Mouse (Mus musculus) olfactory bulb, adult 2 months (tissue): Measurements from ENCODE around the gene P2ry12. TPM values are rescaled to one million over a fixed set of nuclear protein-coding genes. Genes with fewer than 3 reads are reported as not detected.

ENCODE experiments used
- H3K27ac ChIP-seq: fragments of 200-500 bp; 2 replicates; pipeline ENCODE4 v1.5.1; 2012; ENCODE audit warnings: low read depth, low read length; ENCODE audit not compliant: insufficient read depth
- H3K4me1 ChIP-seq: fragments of 200-500 bp; 2 replicates; pipeline ENCODE4 v1.6.1; 2012; ENCODE audit warnings: low read length; ENCODE audit not compliant: control insufficient read depth, insufficient read depth
- H3K4me3 ChIP-seq: fragments of 200-500 bp; 2 replicates; pipeline ENCODE4 v1.5.1; 2012; ENCODE audit warnings: mild to moderate bottlenecking, low read depth, low read length, moderate library complexity; ENCODE audit not compliant: insufficient read depth
- CTCF ChIP-seq: fragments of 200-500 bp; IDR thresholded peaks from 2 replicates; pipeline ENCODE4 v1.5.1; 2012; ENCODE audit warnings: low read depth, mild to moderate bottlenecking, low read length, moderate library complexity; ENCODE audit not compliant: insufficient read depth
- POLR2A ChIP-seq: fragments of 200-500 bp; IDR thresholded peaks from 2 replicates; pipeline ENCODE4 v1.6.1; 2012; ENCODE audit warnings: mild to moderate bottlenecking, low read depth, low read length, moderate library complexity; ENCODE audit not compliant: insufficient read depth
- WGBS: fragments of 180-500 bp; shearing (Covaris S2); methylation state at CpG from one replicate; pipeline ENCODE4 v1.1.7; 2018; 5-methylcytosine and 5-hydroxymethylcytosine counted together
- polyA plus RNA-seq: library from polyadenylated mRNA; stranded (reverse); fragments of >200 nt; gene quantifications from 2 replicates; pipeline ENCODE4 v1.2.4, GENCODE M21; 2012; ENCODE audit warnings: low replicate concordance; ENCODE audit not compliant: missing spikeins, insufficient read depth, insufficient read length

Gene P2ry12
- polyA plus RNA-seq, 1 experiment = not detected

- Histone ChIP-seq H3K4me3 (no peak overlapping the region), H3K4me1 (peaks cover 4% of the 10 kb centered on the region; the same call in 1 of the 2 replicates), H3K27ac (no peak overlapping the region)
- TF ChIP-seq POLR2A (no peak), CTCF (no peak)
- 73% methylated on average over 20 of the region's 20 CpGs for WGBS
Measured at GRCm38 (mm10) chr3:59257740-59258664, 4.7 kb downstream of the P2ry12 start.

GRCm38 (mm10) chr3:59250454-59250853, 12.2 kb downstream of the P2ry12 start:
- WGBS = 98% methylated on average over 1 of the region's 1 CpGs
- TF ChIP-seq POLR2A (no peak), CTCF (no peak)
- H3K4me1 ChIP-seq = no peaks in the 10 kb centered on the region
- no peak overlapping the region for H3K27ac ChIP-seq
- H3K4me3 ChIP-seq = no peak overlapping the region

- Histone ChIP-seq H3K4me3 (no peak overlapping the region), H3K4me1 (no peaks in the 10 kb centered on the region), H3K27ac (no peak overlapping the region)
- TF ChIP-seq POLR2A (no peak), CTCF (no peak)
- WGBS = 91% methylated on average over 6 of the region's 6 CpGs
Measured at GRCm38 (mm10) chr3:59248031-59248430, 14.6 kb downstream of the P2ry12 start.

- WGBS = 54% methylated on average over 6 of the region's 6 CpGs
- H3K4me1 ChIP-seq = no peaks in the 10 kb centered on the region
- H3K27ac ChIP-seq = no peak overlapping the region
- TF ChIP-seq POLR2A = no peak
- no peak overlapping the region for H3K4me3 ChIP-seq
Measured at GRCm38 (mm10) chr3:59243384-59243783, 19.3 kb downstream of the P2ry12 start.

GRCm38 (mm10) chr3:59234878-59235277, 27.8 kb downstream of the P2ry12 start:
- 67% methylated on average over 5 of the region's 5 CpGs for WGBS
- TF ChIP-seq POLR2A (no peak), CTCF (no peak)

GRCm38 (mm10) chr3:59230912-59231311, 31.8 kb downstream of the P2ry12 start:
- Histone ChIP-seq H3K27ac (no peak overlapping the region), H3K4me3 (no peak overlapping the region), H3K4me1 (peaks cover 2% of the 10 kb centered on the region)
- WGBS = 80% methylated on average over 3 of the region's 3 CpGs
- TF ChIP-seq CTCF (no peak), POLR2A (no peak)

More at GRCm38 (mm10) chr3:59234878-59235277, 27.8 kb downstream of the P2ry12 start:
- no peak overlapping the region for H3K4me3 ChIP-seq
- H3K27ac ChIP-seq = no peak overlapping the region
- no peaks in the 10 kb centered on the region for H3K4me1 ChIP-seq

GRCm38 (mm10) chr3:59228730-59229551, 33.7 kb downstream of the P2ry12 start:
- Histone ChIP-seq H3K4me3 (no peak overlapping the region), H3K27ac (peak overlapping the region; percentile 46), H3K4me1 (peaks cover 2% of the 10 kb centered on the region)
- no peak for TF ChIP-seq POLR2A
- no peak for TF ChIP-seq CTCF
- 44% methylated on average over 10 of the region's 10 CpGs for WGBS

GRCm38 (mm10) chr3:59227696-59228095, 35.0 kb downstream of the P2ry12 start:
- peaks cover 2% of the 10 kb centered on the region for H3K4me1 ChIP-seq
- H3K27ac ChIP-seq = no peak overlapping the region
- no peak overlapping the region for H3K4me3 ChIP-seq
- no peak for TF ChIP-seq POLR2A
- no peak for TF ChIP-seq CTCF
- 98% methylated on average over 9 of the region's 9 CpGs for WGBS

- Histone ChIP-seq H3K4me1 (peaks cover 2% of the 10 kb centered on the region), H3K27ac (no peak overlapping the region), H3K4me3 (no peak overlapping the region)
- TF ChIP-seq CTCF = no peak
- TF ChIP-seq POLR2A = no peak
Measured at GRCm38 (mm10) chr3:59225411-59225810, 37.3 kb downstream of the P2ry12 start.
